Mouse (Mus musculus) ES-E14 (cell line): ENCODE results near the gene Rras. TPM values are rescaled to one million over a fixed set of nuclear protein-coding genes. Genes with fewer than 3 reads are reported as not detected.

ENCODE experiments used
- DNase-seq: peaks from one replicate; pipeline ENCODE4 v3.0.0-alpha.2; 2013; ENCODE audit warnings: low read depth, low spot score
- H3K27ac ChIP-seq: 2 replicates; pipeline ENCODE4 v1.5.1; 2012; ENCODE audit warnings: low read depth, mild to moderate bottlenecking, low read length, moderate library complexity, mixed read lengths; ENCODE audit not compliant: poor library complexity, insufficient read depth, severe bottlenecking
- H3K36me3 ChIP-seq: 2 replicates; pipeline ENCODE4 v1.6.1; 2012; ENCODE audit warnings: mild to moderate bottlenecking, low read length, moderate library complexity, mixed read lengths; ENCODE audit not compliant: control insufficient read depth, poor library complexity, insufficient read depth, severe bottlenecking
- H3K4me1 ChIP-seq, 2 experiments: fragments of 150-350 bp in 1 of 2; sonication (generic) in 1 of 2; 2 replicates each; pipeline ENCODE4 v1.6.1; 2012; ENCODE audit warnings: low read length in 2 of 2, mild to moderate bottlenecking in 1 of 2, mixed read lengths in 1 of 2; ENCODE audit not compliant: control insufficient read depth in 2 of 2, insufficient read depth in 2 of 2, poor library complexity in 1 of 2
- H3K4me3 ChIP-seq, 2 experiments: fragments of 150-350 bp in 1 of 2; sonication (generic) in 1 of 2; 2 replicates each; pipeline ENCODE4 v1.5.1; 2012; ENCODE audit warnings: low read length in 2 of 2, low read depth in 1 of 2, mild to moderate bottlenecking in 1 of 2, mixed read lengths in 1 of 2; ENCODE audit not compliant: insufficient read depth in 1 of 2, poor library complexity in 1 of 2, severe bottlenecking in 1 of 2
- H3K9ac ChIP-seq: 2 replicates; pipeline ENCODE4 v1.6.1; 2012; ENCODE audit warnings: low read depth, mild to moderate bottlenecking, low read length, mixed read lengths; ENCODE audit not compliant: poor library complexity, insufficient read depth, severe bottlenecking
- H3K9me3 ChIP-seq: fragments of 150-350 bp; sonication (generic); 2 replicates; pipeline ENCODE4 v1.6.1; 2012; ENCODE audit warnings: low read depth, mild to moderate bottlenecking, low read length; ENCODE audit not compliant: control insufficient read depth, insufficient read depth
- CHD2 ChIP-seq: IDR thresholded peaks from 2 replicates; pipeline ENCODE4 v1.6.1; 2014; ENCODE audit warnings: mild to moderate bottlenecking, low read depth, low read length, inconsistent platforms
- HCFC1 ChIP-seq: IDR thresholded peaks from 2 replicates; pipeline ENCODE4 v1.6.1; 2012; ENCODE audit warnings: low read length, inconsistent platforms, borderline replicate concordance; ENCODE audit not compliant: insufficient read depth
- MAFK ChIP-seq: IDR thresholded peaks from 2 replicates; pipeline ENCODE4 v1.6.1; 2014; ENCODE audit warnings: mild to moderate bottlenecking, low read depth, low read length, inconsistent platforms; ENCODE audit not compliant: insufficient read depth
- ZC3H11A ChIP-seq: IDR thresholded peaks from 2 replicates; pipeline ENCODE4 v1.6.1; 2012; ENCODE audit warnings: low read depth, mild to moderate bottlenecking, inconsistent platforms, low read length, borderline replicate concordance
- ZNF384 ChIP-seq: IDR thresholded peaks from 2 replicates; pipeline ENCODE4 v1.6.1; 2012; ENCODE audit warnings: low read depth, low read length, inconsistent platforms
- in situ Hi-C, 2 experiments: fragments of 600-800 bp; cut with MboI; formaldehyde crosslinking; loops; one replicate each; pipeline ENCODE4 v1.15.1; 2025; ENCODE audit warnings: low sequenced_read_pairs in 2 of 2, inconsistent platforms in 1 of 2; ENCODE audit not compliant: unreplicated experiment in 2 of 2
- total RNA-seq: library from RNA; depleted of rRNA; stranded (reverse); fragments of 300-350 nt; gene quantifications from 2 replicates; pipeline ENCODE4 v1.2.3, GENCODE M21; 2012

Gene Rras
- total RNA-seq, 1 experiment = 14.4 TPM

DNA sequence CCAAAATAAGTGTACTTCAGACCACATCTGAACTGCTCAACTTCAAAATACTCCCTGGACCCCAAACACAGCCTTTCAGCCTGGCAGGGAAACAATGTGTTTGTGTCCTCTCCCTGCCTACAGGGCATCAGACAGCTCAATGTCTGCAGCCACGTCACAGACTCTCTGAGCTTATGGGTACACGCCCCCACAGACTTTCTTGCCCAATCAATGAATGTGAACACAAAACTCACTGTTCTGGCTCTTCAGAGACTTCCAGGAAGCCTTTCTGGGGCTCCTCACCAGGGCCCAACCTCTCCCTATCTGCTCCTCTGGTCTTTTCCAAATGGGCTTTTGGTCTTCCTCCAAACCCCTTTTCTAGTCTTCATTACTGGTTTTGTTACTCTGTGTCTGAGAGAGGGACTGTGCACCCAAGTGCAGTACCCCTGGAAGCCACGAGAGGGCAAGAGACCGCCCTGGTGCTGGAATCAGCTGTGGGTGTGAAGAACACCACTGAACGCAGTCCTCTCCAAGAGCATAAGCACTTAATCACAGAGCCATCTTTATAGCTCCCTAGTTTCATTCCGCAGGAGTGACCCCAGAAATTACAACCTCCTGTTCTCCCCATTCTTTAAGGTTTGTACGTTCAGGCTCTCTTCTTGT lies 20.1 kb downstream of the Rras start:
- TF ChIP-seq HCFC1 = no peak
- TF ChIP-seq MAFK = no peak
- TF ChIP-seq ZNF384 = no peak
- TF ChIP-seq ZC3H11A = no peak
- TF ChIP-seq CHD2 = no peak
- Histone ChIP-seq H3K4me1 (no peaks in the 10 kb centered on the region), H3K27ac (no peak overlapping the region), H3K9ac (no peak overlapping the region), H3K4me3 (no peak overlapping the region), H3K9me3 (no peaks in the 10 kb centered on the region), H3K36me3 (peaks cover 52% of the 10 kb centered on the region)
- in situ Hi-C loops = no loop called here
- DNase-seq = no peak

DNA sequence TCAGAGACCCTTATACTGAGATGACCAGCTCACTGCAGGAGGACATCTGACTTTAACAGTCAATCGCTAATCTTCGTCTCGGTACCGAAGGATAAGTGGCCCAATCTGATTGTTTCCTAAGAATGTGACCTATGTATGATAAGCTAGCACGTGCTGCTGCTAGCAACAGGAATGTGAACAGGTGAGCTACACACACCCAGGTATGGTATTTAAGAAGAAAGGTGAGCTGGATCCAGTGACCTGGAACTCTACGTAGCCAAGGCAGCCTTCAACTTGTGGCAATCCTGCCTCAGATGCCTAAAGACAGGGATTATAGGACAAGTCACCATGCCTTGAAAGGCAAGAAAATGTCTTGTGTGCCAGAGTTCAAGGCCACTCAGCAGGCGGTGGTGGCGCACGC lies 20.6 kb downstream of the Rras start:
- Histone ChIP-seq H3K9me3 (no peaks in the 10 kb centered on the region), H3K27ac (no peak overlapping the region), H3K9ac (no peak overlapping the region), H3K36me3 (peaks cover 53% of the 10 kb centered on the region), H3K4me1 (no peaks in the 10 kb centered on the region), H3K4me3 (no peak overlapping the region)
- in situ Hi-C loops = no loop called here
- TF ChIP-seq ZC3H11A (no peak), CHD2 (no peak), ZNF384 (no peak), MAFK (no peak), HCFC1 (no peak)
- no peak for DNase-seq

DNA sequence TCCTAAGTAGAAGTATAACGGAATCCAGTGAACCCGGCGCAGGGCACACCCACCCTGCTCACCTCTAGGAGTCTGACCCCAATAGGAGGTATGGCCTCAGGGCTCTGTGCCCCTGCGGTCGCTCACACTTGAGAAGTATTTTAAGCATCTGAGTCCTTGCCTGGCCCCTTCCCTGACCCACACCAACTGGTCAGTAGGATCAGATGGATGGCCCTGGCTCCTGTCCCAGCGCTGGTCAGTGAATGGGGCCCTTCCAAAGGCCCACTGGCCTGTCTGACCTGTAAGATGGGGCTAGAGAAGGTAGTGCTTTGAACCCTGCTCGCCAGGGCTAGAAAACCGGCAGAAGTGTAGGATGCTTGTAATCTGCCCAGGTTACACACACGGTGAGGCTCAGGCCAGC lies 23.1 kb downstream of the Rras start:
- Histone ChIP-seq H3K9ac (no peak overlapping the region), H3K27ac (no peak overlapping the region), H3K36me3 (peaks cover 45% of the 10 kb centered on the region), H3K4me3 (no peak overlapping the region), H3K9me3 (no peaks in the 10 kb centered on the region), H3K4me1 (peaks cover 0 to 2% of the 10 kb centered on the region in 2 experiments; a peak in 1 of 4 replicates)
- DNase-seq = no peak
- in situ Hi-C loops = no loop called here
- TF ChIP-seq ZNF384 (no peak), CHD2 (no peak), HCFC1 (no peak), MAFK (no peak), ZC3H11A (no peak)

DNA sequence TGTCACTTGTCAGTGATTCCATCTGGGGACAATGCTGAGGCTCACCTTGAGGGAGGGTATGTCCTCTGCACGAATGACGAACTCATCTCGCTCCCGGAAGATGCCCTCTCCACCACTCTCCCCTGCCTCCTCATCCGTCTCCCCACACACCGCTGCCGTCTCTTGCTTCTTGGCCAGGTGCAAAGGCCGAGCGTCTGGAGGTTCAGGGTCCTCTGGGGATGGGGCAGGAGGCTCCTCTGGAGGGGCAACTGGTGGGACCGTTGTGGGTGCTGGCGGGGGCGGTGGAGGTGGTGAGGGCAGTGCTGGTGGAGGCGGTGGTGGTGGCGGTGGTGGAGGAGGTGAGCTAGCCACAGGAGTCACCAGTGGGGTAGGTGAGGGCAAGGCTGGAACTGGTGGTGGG lies 25.5 kb downstream of the Rras start:
- DNase-seq = no peak
- no peaks in the 10 kb centered on the region for H3K9me3 ChIP-seq
- H3K4me3 ChIP-seq = peak overlapping the region in 1 of 2 experiments; percentile 21; a peak in 1 of 4 replicates
- TF ChIP-seq MAFK (no peak), HCFC1 (no peak), ZC3H11A (no peak), CHD2 (no peak), ZNF384 (no peak)
- 0 out of 2 replicates have a peak overlapping the region, but pooled peaks have one; percentile 33 for H3K9ac ChIP-seq
- H3K36me3 ChIP-seq = peaks cover 60% of the 10 kb centered on the region
- in situ Hi-C loops = no loop called here
- no peak overlapping the region for H3K27ac ChIP-seq
- H3K4me1 ChIP-seq = peaks cover 4 to 15% of the 10 kb centered on the region in 2 experiments; a peak in 2 of 4 replicates
